Mouse (Mus musculus) hematopoietic stem cell, adult 5-6 weeks (primary cell): ENCODE data around the gene Igdcc3. TPM values are rescaled to one million over a fixed set of nuclear protein-coding genes. Genes with fewer than 3 reads are reported as not detected.

Experiments
- ATAC-seq, 2 experiments: fragments of 125-278 bp in 1 of 2; replicated peaks in 1 of 2; 2 replicates each; pipeline ENCODE4 v1.8.0; 2016 to 2017; ENCODE audit warnings: inconsistent platforms in 2 of 2, mild to moderate bottlenecking in 2 of 2, moderate number of reproducible peaks in 2 of 2, low read depth in 1 of 2, moderate TSS enrichment in 1 of 2; ENCODE audit not compliant: low FRiP score in 2 of 2, poor library complexity in 2 of 2, severe bottlenecking in 2 of 2, insufficient read depth in 1 of 2, low TSS enrichment in 1 of 2
- total RNA-seq: library from RNA; stranded (forward); fragments of 172-1452, 232-1000 nt; gene quantifications from 2 replicates; pipeline ENCODE4 v1.2.3, GENCODE M21; 2017

The Igdcc3 gene
- total RNA-seq, 1 experiment from 2014 or later: not detected

DNA sequence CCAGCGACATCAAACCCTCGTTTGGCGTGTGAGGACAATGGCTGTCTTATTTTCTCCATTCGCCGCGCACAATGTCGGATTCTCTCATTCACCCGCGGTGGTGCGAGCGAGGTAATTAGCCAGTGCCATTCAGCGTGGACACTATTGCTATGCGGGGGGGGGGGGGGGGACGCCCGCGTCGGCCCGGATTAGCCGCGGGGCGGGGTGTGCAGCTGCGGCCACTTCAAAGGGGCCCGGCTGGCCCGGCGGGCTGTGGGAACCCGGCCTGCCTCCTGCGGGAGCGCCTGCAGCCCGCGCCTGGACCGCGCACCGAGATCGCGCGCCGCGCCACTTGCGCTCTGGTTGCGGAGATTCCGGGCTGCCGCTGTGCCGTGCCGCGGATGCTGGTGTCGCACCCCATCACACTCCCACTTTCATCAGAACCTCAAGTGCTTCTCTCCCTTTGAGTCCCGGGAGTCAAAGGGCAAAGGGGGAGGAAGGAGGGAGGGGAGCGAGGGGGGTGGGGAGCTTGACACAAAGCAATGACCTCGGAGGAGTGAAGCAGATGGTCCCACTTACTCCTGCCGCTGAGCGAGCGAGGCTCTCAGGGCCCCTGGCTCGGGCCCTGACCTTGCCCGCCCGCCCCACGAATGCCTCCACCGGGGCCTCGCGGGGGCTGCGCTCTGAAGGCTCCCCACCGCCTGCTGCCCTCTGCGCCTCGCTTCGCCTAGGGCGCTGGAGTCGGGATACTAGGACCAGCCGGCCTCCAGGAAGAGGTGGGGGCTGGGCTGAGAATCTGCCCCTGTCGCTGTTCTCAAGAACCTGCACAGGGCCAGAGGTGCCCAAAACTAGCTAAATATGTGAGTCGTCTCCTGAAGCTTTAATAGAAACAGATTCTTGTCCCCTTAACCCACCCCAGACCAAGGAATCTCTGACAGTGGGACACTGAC is 22.0 kb downstream of the Igdcc3 start:
- no peak for ATAC-seq

DNA sequence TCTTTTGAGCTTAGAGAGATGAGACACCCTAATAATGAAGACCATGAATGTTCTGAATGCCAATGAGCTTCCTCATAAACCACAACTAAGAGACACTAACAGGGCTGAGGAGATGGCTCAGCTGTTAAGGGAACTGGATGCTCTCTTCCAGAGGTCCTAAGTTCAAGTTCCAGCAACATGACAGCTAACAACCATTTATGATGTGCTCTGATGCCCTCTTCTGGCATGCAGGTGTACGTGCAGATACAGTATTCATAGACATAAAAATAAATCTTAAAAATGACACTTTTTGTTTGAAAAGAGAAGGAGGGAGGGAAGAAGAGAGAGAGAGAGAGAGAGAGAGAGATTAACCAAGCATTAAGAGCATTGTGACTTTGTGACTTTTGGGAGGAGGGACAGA is 23.9 kb downstream of the Igdcc3 start:
- no peak for ATAC-seq

- no peak for ATAC-seq
Observed at GRCm38 (mm10) chr9:65166386-65166785, 25.4 kb downstream of the Igdcc3 start.

DNA sequence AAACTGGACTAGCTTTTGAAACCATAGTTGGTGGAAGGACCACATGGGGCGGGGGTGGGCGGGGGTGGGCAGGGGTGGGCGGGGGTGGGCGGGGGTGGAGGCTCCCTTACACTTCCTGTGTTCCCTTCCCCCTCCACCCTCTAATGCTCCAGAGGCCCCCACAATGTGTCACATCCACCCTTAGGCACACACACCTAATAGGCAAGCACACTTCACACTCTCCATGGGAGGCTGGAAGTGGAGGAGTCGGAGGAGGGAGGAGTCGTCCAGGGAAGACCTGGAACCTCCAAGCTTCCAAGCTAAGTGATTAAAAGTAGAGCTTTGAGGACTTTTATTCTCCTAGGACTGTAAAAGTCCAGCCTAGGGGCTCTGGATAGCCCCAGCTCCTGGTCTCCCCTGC is 27.5 kb downstream of the Igdcc3 start:
- no peak for ATAC-seq

DNA sequence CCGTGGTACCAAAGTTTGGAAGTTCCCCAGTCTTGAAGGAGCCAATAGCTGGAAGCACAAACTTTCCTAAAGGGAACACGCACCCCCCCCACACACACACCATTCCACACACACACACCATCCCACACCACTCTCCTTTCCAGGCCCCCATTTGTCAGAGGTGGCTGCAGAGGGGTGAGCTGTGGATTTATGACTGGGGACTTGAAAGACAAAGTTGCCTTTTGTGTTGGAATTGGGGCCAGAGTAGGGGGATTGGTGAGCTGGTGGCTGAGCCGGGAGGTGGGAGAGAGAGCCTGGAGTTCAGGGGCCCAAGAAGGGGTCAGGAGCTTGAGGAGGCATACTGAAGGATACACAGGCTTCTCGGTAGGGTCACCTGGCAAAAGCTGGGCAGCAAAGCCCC is 28.0 kb downstream of the Igdcc3 start:
- ATAC-seq: no peak

DNA sequence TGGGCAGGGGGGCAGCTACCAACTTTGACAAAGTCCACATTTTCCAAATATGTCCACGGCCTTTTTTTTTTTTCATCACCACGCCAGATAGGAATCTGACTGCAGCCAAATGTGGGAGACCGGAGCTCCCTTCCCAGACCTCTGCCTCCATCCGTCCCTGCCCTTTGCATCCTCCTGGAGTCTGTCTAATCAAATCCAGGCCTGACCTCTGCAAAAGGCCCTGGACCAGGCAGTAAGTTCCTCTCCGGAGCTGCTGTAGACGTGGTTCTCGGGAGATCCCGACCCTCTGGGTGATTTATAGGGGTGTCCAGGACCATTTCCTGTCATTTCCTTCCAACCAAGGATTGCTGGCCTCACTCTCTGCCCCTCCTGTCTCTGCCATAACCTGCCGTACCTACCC is 31.7 kb downstream of the Igdcc3 start:
- ATAC-seq: no peak

DNA sequence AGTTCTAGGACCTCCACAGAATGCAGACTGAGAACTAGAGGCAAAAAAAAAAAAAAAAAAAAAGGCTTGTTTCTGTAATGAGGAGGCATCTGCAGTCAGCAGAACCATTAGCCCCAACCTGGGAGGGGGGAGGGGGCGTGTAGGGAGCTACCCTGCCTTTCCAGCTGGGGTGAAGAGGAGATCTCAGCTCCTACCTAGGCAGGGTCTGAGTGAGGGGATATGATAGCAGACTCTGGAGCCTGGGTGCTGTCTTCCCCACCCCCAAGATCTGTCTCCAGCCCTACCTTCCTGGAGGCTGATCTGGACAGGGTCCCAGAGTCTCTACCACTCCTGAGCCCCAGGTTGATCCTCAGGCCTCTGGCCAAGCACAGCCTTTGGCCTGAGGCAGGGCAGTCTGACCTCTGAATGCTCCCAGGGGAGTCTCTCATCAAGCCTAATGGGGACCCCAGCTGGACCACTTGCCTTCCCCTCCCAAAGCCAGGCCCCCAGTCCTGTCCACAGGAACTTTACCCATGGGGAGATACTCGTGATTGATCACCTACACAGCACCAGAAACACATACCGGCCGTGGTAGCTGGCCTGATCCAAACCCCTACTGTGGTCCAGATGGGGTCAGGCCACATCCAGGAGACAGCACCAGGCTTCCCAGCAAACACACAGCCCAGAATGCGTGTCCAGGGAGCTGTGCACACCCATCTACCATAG is 34.4 kb downstream of the Igdcc3 start:
- no peak for ATAC-seq

GRCm38 (mm10) chr9:65175939-65176871 is 35.2 kb downstream of the Igdcc3 start:
- ATAC-seq: no peak

- no peak for ATAC-seq
Observed at GRCm38 (mm10) chr9:65177497-65177896, 36.5 kb downstream of the Igdcc3 start.

DNA sequence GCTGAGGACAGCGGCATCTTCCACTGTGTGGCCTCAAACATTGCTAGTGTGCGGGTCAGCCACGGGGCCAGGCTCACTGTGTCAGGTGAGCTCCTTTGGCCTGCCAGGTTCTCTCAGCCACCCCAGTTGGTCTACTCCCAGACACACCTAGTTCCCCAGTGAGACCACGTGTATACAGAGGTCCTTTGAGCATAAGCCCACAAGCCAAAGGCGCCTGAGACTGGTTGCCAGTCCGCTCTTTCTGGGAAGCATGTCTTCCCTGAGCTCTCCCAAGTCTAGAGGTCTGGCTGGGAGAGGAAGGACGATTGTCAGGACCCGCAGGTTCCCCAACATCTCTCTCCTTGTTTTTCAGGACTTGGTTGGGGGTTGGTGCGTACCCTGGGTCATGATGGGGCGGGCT is 36.9 kb downstream of the Igdcc3 start:
- ATAC-seq: no peak

DNA sequence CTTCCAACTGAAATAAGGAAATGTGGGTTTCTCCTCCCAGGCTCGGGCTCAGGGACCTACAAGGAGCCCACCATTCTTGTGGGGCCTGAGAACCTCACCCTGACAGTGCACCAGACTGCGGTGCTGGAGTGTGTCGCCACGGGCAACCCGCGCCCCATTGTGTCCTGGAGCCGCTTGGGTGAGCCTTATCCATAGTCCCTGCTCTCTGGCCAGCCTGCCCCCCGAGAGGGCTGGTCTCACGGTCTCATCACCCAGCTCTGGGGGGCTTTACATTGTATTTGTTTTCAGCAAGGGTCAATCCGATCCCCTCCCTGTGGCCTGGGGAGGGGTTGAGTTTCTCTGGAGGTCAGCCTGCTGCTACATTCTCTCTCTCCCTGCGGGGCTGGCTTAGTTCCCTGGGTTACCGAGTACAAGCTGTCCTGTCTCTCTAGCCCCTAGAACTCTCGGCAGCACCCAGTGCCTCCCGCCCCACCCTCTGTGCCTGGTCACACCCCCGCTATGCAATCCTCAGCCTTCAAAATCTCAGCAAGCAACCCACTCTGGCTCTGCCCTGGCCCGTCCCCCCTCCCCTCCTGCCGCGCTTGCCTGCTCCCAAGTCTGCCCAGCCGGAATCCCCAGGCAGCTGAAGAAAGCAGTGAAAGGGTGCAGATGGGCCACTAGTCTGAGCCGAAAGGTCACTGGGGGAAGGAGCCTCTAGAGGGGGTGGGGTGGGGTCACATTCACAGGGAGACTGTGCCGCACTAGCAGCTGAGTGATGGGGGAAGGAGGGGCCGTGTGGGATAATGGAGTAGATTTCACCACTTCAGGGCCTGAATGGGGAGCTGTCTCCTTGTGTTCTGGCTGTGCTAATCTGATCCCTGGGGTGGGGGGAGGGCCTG is 37.6 kb downstream of the Igdcc3 start:
- ATAC-seq: no peak

GRCm38 (mm10) chr9:65179817-65180624 is 39.0 kb downstream of the Igdcc3 start:
- ATAC-seq: peak in 1 of 2 experiments; percentile 43; a peak in 1 of 4 replicates

DNA sequence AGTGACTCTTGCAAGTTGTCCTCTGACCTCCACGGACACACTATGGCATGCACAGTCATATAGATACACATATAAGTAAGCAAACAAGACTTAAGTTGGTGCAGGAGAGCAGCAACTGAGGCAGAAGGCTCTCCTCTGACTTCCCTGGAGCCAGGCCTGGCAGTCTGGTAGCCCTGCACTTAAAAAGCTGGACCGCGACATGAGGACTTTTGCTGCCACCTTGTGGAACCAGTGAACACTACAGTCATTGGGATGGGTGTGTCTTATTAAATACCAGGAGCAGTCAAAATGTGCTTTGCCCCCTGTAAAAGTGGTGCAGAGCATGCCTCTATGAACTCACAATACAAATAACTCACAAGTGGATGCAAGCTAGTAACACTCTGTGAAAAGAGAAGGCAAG is 47.6 kb downstream of the Igdcc3 start:
- ATAC-seq: peak; percentile 87 to 89

DNA sequence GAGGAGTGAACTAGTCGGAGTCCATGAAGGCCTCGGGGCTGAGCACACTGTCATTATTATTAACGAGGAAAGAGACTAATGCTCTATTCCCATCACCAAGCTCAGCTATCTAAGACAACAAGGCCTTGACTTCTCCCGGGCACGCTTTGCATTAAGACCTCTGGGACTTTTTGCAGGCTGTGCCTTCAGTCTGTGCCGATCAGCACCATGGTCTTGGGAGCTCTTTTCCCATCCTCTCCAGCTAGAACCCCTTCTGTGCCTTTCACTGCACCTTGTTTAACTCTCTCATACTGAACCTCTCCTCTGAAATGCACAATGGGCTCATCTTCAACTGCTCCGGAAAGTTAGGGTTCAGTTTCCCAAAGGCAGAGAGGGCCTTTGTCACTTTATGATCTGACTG is 49.3 kb downstream of the Igdcc3 start:
- no peak for ATAC-seq

DNA sequence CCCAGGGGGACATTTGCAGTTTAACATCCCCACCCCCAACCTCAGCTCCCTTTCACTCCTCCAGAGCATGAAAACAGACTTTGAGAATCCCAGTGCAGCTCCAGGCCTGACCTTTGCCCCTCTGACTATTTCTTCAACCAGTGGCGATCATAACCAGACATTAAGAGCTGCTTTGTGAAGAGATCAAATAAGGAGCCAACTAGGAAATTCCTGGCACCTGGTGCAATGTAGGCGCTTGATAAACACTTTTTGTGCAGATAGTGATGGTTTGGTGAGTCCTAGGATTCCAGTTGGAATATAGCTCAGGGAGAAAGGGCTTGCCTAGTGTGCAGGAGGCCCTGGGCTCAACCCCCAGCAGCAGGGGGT is 50.4 kb downstream of the Igdcc3 start:
- ATAC-seq: no peak
